Mouse (Mus musculus) midbrain, postnatal 0 days (tissue): ENCODE measurements at regions not wholly inside any gene's neighbourhood (a gene's known extent, or its start where the extent isn't known, plus 50 kb on each side); places are given as distances from the start of the nearest gene placed in this dataset.

Experiments used
- ATAC-seq: fragments of 200-750 bp; cut with Nextera tagmentation; 2 replicates; pipeline ENCODE4 v1.8.0; 2017; ENCODE audit warnings: moderate number of reproducible peaks, mild to moderate bottlenecking, moderate TSS enrichment, moderate library complexity; ENCODE audit not compliant: low FRiP score
- DNase-seq: peaks from one replicate; pipeline ENCODE4 v3.0.0-alpha.2; 2015; ENCODE audit warnings: low spot score
- H3K27ac ChIP-seq: fragments of 300-500 bp; sonication (generic); 2 replicates; pipeline ENCODE4 v1.5.1; 2014; ENCODE audit warnings: low read depth, mild to moderate bottlenecking, low read length, mixed read lengths
- H3K27me3 ChIP-seq: fragments of 300-500 bp; sonication (generic); 2 replicates; pipeline ENCODE4 v1.6.1; 2014; ENCODE audit warnings: low read length, control low read depth, mixed read lengths; ENCODE audit not compliant: insufficient read depth
- H3K36me3 ChIP-seq: fragments of 300-500 bp; sonication (generic); 2 replicates; pipeline ENCODE4 v1.6.1; 2014; ENCODE audit warnings: low read length, control low read depth, mixed read lengths; ENCODE audit not compliant: insufficient read depth
- H3K4me1 ChIP-seq: fragments of 300-500 bp; sonication (generic); 2 replicates; pipeline ENCODE4 v1.6.1; 2014; ENCODE audit warnings: mild to moderate bottlenecking, control low read depth, antibody characterized with exemption, low read length, mixed read lengths; ENCODE audit not compliant: insufficient read depth
- H3K4me2 ChIP-seq: fragments of 300-500 bp; sonication (generic); 2 replicates; pipeline ENCODE4 v1.6.1; 2014; ENCODE audit warnings: low read depth, mild to moderate bottlenecking, low read length, mixed read lengths; ENCODE audit not compliant: poor library complexity, severe bottlenecking
- H3K4me3 ChIP-seq: fragments of 300-500 bp; sonication (generic); 2 replicates; pipeline ENCODE4 v1.5.1; 2014; ENCODE audit warnings: low read depth, mild to moderate bottlenecking, low read length, moderate library complexity
- H3K9ac ChIP-seq: fragments of 300-500 bp; sonication (generic); replicated peaks from 2 replicates; pipeline ENCODE4 v1.6.1; 2014; ENCODE audit warnings: mild to moderate bottlenecking, low read length, moderate library complexity, mixed read lengths; ENCODE audit not compliant: poor library complexity, severe bottlenecking
- H3K9me3 ChIP-seq: fragments of 300-500 bp; sonication (generic); 2 replicates; pipeline ENCODE4 v1.6.1; 2016; ENCODE audit warnings: low read length, control low read depth
- CTCF ChIP-seq: IDR thresholded peaks from 2 replicates; pipeline ENCODE4 v1.5.1; 2016; ENCODE audit warnings: antibody characterized with exemption, mild to moderate bottlenecking
- WGBS: fragments of 180-500 bp; shearing (Covaris S2); extraction: QIAGEN DNeasy Blood & Tissue Kit; methylation state at CpG from one replicate; pipeline ENCODE4 v1.1.7; 2014; 5-methylcytosine and 5-hydroxymethylcytosine counted together

- H3K4me2 ChIP-seq, result no peak overlapping the region
- DNase-seq (no peak), ATAC-seq (no peak)
- H3K4me1 ChIP-seq, result no peaks in the 10 kb centered on the region
- H3K36me3 ChIP-seq, result no peaks in the 10 kb centered on the region
- no peaks in the 10 kb centered on the region for H3K27me3 ChIP-seq
- H3K27ac ChIP-seq, result no peak overlapping the region
- H3K9ac ChIP-seq, result no peak overlapping the region
- TF ChIP-seq CTCF, result no peak
- no peaks in the 10 kb centered on the region for H3K9me3 ChIP-seq
- no peak overlapping the region for H3K4me3 ChIP-seq
These were observed 143.5 kb upstream of the Tbl1x start for GRCm38 (mm10) chrX:77367351-77367750.

DNA sequence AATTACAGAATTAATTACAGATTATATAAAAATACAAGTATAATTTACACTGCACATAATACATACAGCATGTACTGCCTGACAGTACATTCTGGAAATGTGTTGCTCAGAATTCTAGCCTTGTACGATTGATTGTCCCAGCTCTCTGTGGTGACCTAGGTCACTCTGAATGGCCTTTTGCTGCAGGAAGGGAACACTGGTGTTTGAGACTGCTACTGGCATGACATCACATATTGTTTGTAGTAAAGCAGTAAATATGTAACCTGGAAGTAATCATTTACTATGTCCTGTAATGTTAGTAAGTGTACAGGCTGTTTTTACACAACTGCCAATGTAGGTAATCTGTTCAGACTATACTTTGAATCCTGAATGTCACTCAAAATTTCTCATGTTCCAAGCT lies 123.5 kb upstream of the Tbl1x start:
- Histone ChIP-seq H3K9ac (no peak overlapping the region), H3K9me3 (no peaks in the 10 kb centered on the region), H3K4me2 (no peak overlapping the region), H3K4me1 (no peaks in the 10 kb centered on the region), H3K27ac (no peak overlapping the region), H3K36me3 (no peaks in the 10 kb centered on the region), H3K4me3 (no peak overlapping the region), H3K27me3 (no peaks in the 10 kb centered on the region)
- no peak for ATAC-seq
- 85% methylated on average over 1 of the region's 1 CpGs for WGBS
- no peak for DNase-seq
- TF ChIP-seq CTCF, result no peak

- Histone ChIP-seq H3K4me3 (no peak overlapping the region), H3K27me3 (no peaks in the 10 kb centered on the region), H3K27ac (peak overlapping the region; percentile 43), H3K36me3 (no peaks in the 10 kb centered on the region), H3K9me3 (no peaks in the 10 kb centered on the region), H3K4me2 (no peak overlapping the region), H3K4me1 (no peaks in the 10 kb centered on the region), H3K9ac (no peak overlapping the region)
- DNase-seq, result peak; percentile 6
- TF ChIP-seq CTCF, result no peak
- WGBS, result 66% methylated on average over 4 of the region's 4 CpGs
- peak; percentile 52; the same call in 1 of the 2 replicates for ATAC-seq
These were observed 118.9 kb upstream of the Tbl1x start for GRCm38 (mm10) chrX:77391760-77392446.

- DNase-seq, result no peak
- no peak for TF ChIP-seq CTCF
These were observed 103.9 kb upstream of the Tbl1x start for GRCm38 (mm10) chrX:77406896-77407295.

GRCm38 (mm10) chrX:77407925-77408324 lies 102.9 kb upstream of the Tbl1x start:
- Histone ChIP-seq H3K36me3 (no peaks in the 10 kb centered on the region), H3K4me3 (no peak overlapping the region), H3K9ac (no peak overlapping the region), H3K4me1 (no peaks in the 10 kb centered on the region), H3K27me3 (no peaks in the 10 kb centered on the region), H3K4me2 (no peak overlapping the region), H3K27ac (no peak overlapping the region), H3K9me3 (no peaks in the 10 kb centered on the region)
- WGBS, result 47% methylated on average over 3 of the region's 3 CpGs
- DNase-seq, result no peak
- TF ChIP-seq CTCF, result no peak
- ATAC-seq, result no peak

More at GRCm38 (mm10) chrX:77406896-77407295, 103.9 kb upstream of the Tbl1x start:
- Histone ChIP-seq H3K27ac (no peak overlapping the region), H3K9me3 (no peaks in the 10 kb centered on the region), H3K4me1 (no peaks in the 10 kb centered on the region), H3K36me3 (no peaks in the 10 kb centered on the region), H3K4me3 (no peak overlapping the region), H3K4me2 (no peak overlapping the region), H3K27me3 (no peaks in the 10 kb centered on the region), H3K9ac (no peak overlapping the region)
- WGBS, result 76% methylated on average over 3 of the region's 3 CpGs
- ATAC-seq, result no peak

DNA sequence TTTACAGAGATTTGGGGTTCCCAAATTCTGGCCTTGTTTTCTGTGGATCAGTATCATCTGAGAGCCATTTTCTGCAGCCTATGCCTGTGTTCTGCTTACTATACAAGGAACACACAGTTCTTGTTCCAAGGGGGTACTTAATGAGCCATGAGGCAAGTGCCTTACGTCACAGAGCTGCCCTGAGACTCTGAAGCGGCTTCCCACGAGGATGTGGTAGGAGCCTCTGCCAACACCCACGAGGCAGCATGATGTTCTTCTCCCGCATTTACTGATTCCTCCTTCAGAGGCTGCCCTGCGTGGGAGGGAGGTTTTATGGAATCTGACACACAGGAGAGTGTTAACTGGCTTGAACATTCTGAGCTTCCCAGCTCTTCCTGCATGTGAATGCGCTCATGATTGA lies 101.4 kb upstream of the Tbl1x start:
- Histone ChIP-seq H3K4me2 (no peak overlapping the region), H3K9ac (no peak overlapping the region), H3K27ac (no peak overlapping the region), H3K36me3 (no peaks in the 10 kb centered on the region), H3K4me1 (no peaks in the 10 kb centered on the region), H3K4me3 (no peak overlapping the region), H3K9me3 (no peaks in the 10 kb centered on the region), H3K27me3 (no peaks in the 10 kb centered on the region)
- ATAC-seq (no peak), DNase-seq (peak; percentile 43)
- TF ChIP-seq CTCF, result no peak
- 56% methylated on average over 7 of the region's 7 CpGs for WGBS
